22 mouse cellular contexts compared by ENCODE assay signal in genomic region chr16:94637423-94637822, GRCm38 (mm10).
A peak's percentile ranks its signal among the peaks of the same experiment; 100 is the strongest.
DNase-seq lines count a peak whose midpoint lies in the region; ATAC-seq and TF ChIP-seq lines count a peak whose summit lies in the region.
"Had no signal": no experiment of that assay in that cellular context is flagged by ENCODE, and none has a peak within 500 bp of the region (broad histone marks: within the 10 kb centered on the region; RNA-seq: fewer than 3 reads in every experiment).

No protein-coding gene starts in this region.

- intact Hi-C loops in gastrocnemius, adult 2 months (cut with DNase I): no loop called here

- no peaks in the 10 kb centered on the region for H3K27me3 ChIP-seq in heart, embryonic 13.5 days (replicated peaks)
- no peaks in the 10 kb centered on the region for H3K27me3 ChIP-seq in neural tube, embryonic 11.5 days (ENCODE audit: control insufficient read depth, insufficient read depth, low read length)
- H3K27me3 ChIP-seq: limb, embryonic 13.5 days; lung, embryonic 15.5 days; megakaryocyte, embryonic 14.5 days; midbrain, embryonic 13.5 days had no signal

- WGBS in heart, embryonic 13.5 days: 63% methylated on average over 10 of the region's 10 CpGs
- 84% methylated on average over 10 of the region's 10 CpGs for whole genome bisulfite sequencing in neural tube, embryonic 11.5 days

- TF ChIP-seq CTCF in brain, embryonic 14.5 days (IDR thresholded peaks at IDR 0.05; ENCODE audit: borderline replicate concordance, extremely low read depth, insufficient read depth, insufficient read length): no peak
- TF ChIP-seq CTCF in gastrocnemius, adult 2 months (IDR thresholded peaks at IDR 0.05): no peak

- H3K9ac ChIP-seq in heart, embryonic 13.5 days: no peak overlapping the region
- H3K9ac ChIP-seq in neural tube, embryonic 11.5 days (ENCODE audit: low read length): no peak overlapping the region
- H3K9ac ChIP-seq: limb, embryonic 13.5 days; liver, embryonic 14.5 days; lung, embryonic 15.5 days; midbrain, embryonic 13.5 days had no signal

- peaks cover 8% of the 10 kb centered on the region for H3K36me3 ChIP-seq in heart, embryonic 13.5 days
- no peaks in the 10 kb centered on the region for H3K36me3 ChIP-seq in neural tube, embryonic 11.5 days (ENCODE audit: control insufficient read depth, insufficient read depth, low read length)
- H3K36me3 ChIP-seq: lung, embryonic 15.5 days; midbrain, embryonic 13.5 days had no signal

- ATAC-seq in heart, embryonic 13.5 days (ENCODE audit: extremely low read depth, insufficient number of reproducible peaks, low FRiP score, low TSS enrichment): no peak
- no peak for ATAC-seq in neural tube, embryonic 11.5 days (ENCODE audit: insufficient read depth, low FRiP score, low TSS enrichment)
- ATAC-seq: hindbrain, embryonic 16.5 days; intestine, postnatal 0 days; midbrain, embryonic 13.5 days had no signal

- H3K4me1 ChIP-seq in heart, embryonic 13.5 days: peaks cover 50% of the 10 kb centered on the region
- peaks cover 2% of the 10 kb centered on the region; the same call in 1 of the 2 replicates for H3K4me1 ChIP-seq in neural tube, embryonic 11.5 days (ENCODE audit: control insufficient read depth, insufficient read depth, low read length)

- H3K4me3 ChIP-seq in heart, embryonic 13.5 days: no peak overlapping the region
- H3K4me3 ChIP-seq in neural tube, embryonic 11.5 days (ENCODE audit: low read depth, low read length): no peak overlapping the region
- H3K4me3 ChIP-seq in gastrocnemius, adult 2 months: no peak overlapping the region
- H3K4me3 ChIP-seq: forebrain, embryonic 10.5 days; limb, embryonic 13.5 days; lung, embryonic 15.5 days; megakaryocyte, embryonic 14.5 days; midbrain, embryonic 13.5 days had no signal

- no peaks in the 10 kb centered on the region for H3K9me3 ChIP-seq in heart, embryonic 13.5 days
- no peaks in the 10 kb centered on the region for H3K9me3 ChIP-seq in neural tube, embryonic 11.5 days (ENCODE audit: control insufficient read depth, low read length)
- H3K9me3 ChIP-seq: forebrain, embryonic 10.5 days; limb, embryonic 13.5 days; lung, embryonic 15.5 days; megakaryocyte, embryonic 14.5 days; midbrain, embryonic 13.5 days had no signal

- peak overlapping the region; percentile 32; the same call in 1 of the 2 replicates for H3K27ac ChIP-seq in heart, embryonic 13.5 days (replicated peaks)
- H3K27ac ChIP-seq in neural tube, embryonic 11.5 days (ENCODE audit: low read depth, low read length): no peak overlapping the region
- no peak overlapping the region; the same call in 1 of the 2 replicates for H3K27ac ChIP-seq in gastrocnemius, adult 2 months
- H3K27ac ChIP-seq: forebrain, embryonic 10.5 days; limb, embryonic 13.5 days; liver, embryonic 14.5 days; lung, embryonic 15.5 days; midbrain, embryonic 13.5 days had no signal

- 0 out of 2 replicates have a peak overlapping the region, but pooled peaks have one; percentile 14 for H3K4me2 ChIP-seq in heart, embryonic 13.5 days
- H3K4me2 ChIP-seq in neural tube, embryonic 11.5 days (ENCODE audit: low read depth): no peak overlapping the region
- H3K4me2 ChIP-seq: limb, embryonic 13.5 days; lung, embryonic 15.5 days; midbrain, embryonic 13.5 days had no signal

- no peak for DNase-seq in heart, adult 18-20 months
- peak; percentile 8 for DNase-seq in neural tube, embryonic 11.5 days (ENCODE audit: low spot score)
- DNase-seq in neural tube, embryonic 10.5 days (ENCODE audit: extremely low spot score, low spot score): no peak
- peak; percentile 23 for DNase-seq in brain, embryonic 14.5 days (ENCODE audit: low read depth)
- peak; percentile 39 for DNase-seq in thymus, postnatal 14 days
- no peak for DNase-seq in gastrocnemius, adult 2 months
- DNase-seq in cerebellum, postnatal 25 days: no peak
- DNase-seq: adrenal gland, postnatal 14 days; B cell, adult 2 months; cerebellum, adult 8-10 months; kidney, postnatal 4 days; lung, postnatal 36 days; right cerebral cortex, postnatal 25 days had no signal

- no peak for TF ChIP-seq POLR2A in brain, embryonic 14.5 days (IDR thresholded peaks at IDR 0.05; ENCODE audit: borderline replicate concordance, extremely low read depth, insufficient read depth, insufficient read length, poor library complexity, severe bottlenecking)

Comparison
In these comparisons a context has a peak if more than half of its experiments do, and no peak if none do; other contexts are left out.
1. DNase-seq: peak in neural tube, embryonic 11.5 days (single experiment), brain, embryonic 14.5 days (single experiment) and thymus, postnatal 14 days (single experiment); none in heart, adult 18-20 months (0 of 2), neural tube, embryonic 10.5 days (single experiment), gastrocnemius, adult 2 months (single experiment) and cerebellum, postnatal 25 days (0 of 2).